Mouse (Mus musculus): ENCODE data around the gene Capn13.

DNA sequence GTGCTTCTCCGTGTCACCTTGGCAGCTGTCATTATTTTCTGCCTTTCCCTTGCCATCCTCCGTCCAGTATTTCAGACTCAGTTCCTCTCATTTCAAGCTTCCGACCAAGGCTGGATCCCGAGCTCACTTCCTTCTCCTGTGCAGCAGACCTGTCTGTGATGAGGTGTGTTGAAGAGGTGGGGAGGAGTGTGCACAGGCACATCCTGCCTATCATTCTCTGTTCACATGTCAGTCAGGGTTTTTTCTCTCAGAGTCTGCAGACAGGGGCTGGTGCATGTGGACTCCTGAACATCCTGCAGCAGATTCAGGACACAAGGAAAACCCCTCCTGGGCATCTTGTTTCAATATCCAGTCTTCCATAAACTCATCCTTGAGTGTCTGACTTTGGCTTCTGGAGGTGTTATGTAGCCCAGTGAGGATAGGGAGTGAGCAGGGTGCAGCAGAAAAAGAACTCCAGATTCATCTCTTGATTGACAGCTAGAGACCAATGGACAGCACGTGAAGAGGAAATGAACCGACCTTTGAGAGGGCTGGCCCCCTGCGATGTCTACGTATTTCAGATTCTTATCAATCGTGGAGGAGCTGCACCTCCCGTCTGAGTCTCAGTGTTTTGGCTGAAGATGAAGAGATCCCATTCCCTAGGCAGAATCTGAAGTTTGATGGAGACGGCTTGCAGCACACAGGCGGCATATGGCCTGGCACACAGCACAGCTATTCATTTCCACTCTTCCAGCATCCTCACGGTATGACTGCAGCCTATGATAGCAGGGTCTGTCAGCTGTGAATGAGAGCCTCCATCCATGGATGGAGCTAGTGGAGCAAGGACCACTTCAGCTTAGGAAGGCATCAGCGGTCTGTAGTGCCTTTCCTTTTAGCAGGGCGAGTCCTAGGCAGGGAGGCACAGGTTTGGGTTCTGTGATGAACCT is 129.5 kb downstream of the Capn13 start:
- no peak for TF ChIP-seq CTCF (IDR thresholded peaks at IDR 0.05; ENCODE audit: low read depth)
- no peak for TF ChIP-seq EP300 (optimal IDR thresholded peaks at IDR 0.05)

Data from stomach, postnatal 0 days (tissue).